Mouse (Mus musculus): ENCODE measurements at regions not wholly inside any gene's neighbourhood (a gene's known extent, or its start where the extent isn't known, plus 50 kb on each side); places are given as distances from the start of the nearest gene placed in this dataset.
A peak's percentile ranks its signal among the peaks of the same experiment; 100 is the strongest.

DNA sequence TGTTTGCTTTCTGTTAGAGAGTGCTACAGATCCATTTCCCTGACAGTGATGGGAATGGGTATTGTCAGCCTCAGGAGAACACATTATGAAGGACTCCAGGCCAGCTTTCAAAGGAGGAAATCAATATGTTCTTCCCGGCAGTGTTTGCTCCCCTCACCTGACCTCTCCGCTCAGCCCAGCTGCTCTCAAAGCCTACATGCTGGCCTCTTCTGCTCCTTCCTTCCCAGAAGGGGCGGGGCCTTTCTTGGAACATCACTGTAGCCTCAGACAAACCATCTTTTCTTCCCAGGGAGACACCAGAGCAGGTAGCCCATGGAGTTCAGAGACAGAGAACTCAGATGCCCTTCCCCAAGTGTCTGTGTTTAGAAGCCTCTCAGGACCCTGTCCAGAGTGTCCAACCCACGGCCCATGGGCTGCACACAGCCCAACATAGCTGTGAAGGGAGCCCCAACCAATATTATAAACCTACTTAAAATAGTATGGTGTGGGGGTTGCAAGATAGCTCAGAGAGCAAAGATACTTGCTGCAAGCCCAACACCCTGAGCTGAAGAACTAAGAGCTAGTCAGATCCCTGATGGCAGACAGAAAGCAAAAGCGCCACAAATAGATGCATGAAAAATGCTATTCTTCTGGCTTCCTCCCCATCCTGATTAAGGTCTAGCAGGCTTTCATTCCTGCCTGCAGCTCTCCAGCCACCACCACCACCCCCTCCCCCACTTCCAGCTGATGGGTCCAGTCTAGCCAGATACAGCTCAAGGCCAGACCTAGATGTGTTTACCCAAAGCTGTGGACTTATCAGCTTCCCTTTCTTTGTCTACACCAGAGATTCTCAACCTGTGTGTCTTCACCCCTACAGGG, 141.8 kb upstream of the Hs6st1 start:
- DNase-seq: peak; percentile 31

DNA sequence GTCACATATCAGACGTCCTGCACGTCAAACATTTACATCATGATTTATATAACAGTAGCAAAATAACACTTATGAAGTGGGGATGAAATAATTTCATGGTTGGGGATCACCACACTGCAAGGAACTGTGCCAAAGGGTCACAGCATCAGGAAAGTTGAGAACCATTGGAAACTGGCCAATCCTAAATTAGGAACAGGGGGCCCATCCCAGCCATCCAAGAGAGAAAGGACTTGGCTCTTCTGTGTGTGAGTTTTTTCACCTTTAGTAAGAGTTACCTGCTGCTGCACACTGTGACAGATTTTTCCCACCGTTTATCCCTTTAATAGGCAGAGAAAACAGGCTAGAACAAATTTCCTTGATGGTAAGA, 141.2 kb upstream of the Hs6st1 start:
- no peak for DNase-seq

DNA sequence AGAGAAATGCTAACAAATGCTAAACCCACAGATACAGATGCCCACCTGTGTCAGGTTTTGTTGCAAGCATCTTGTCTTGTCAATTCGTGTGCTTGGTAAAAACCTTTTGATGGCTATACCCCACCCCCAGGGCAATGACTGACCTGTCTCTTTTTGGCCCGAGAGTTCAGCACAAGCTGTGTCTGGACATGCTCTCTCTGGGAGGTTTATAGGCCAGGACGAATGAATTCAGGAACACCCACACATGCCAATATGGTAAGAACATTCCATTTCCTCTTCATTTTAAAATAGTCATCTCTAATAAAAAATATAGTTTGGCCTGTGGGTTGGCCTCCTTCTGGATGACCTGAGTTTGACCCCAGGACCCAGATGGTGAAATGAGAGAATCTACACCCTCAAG, 137.8 kb upstream of the Hs6st1 start:
- DNase-seq: no peak

DNA sequence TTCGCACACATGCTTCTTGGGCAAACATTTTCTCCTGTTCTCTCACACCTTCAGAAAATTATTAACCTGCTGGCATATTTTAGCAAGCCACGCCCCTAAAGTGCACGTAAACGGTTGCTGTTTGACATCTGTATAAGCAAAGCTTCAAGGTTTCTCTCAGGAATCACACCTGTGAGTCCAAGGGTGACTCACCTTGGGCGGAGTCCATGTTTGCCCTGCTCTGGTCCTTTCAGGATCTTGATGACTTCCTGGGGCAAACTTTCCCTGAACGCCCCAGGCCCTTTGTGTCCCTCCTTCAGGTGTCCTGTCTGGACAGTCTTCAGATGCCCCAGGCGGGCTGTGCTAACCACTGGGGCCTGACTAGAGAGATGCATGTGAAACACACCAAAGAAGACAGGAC, 137.1 kb upstream of the Hs6st1 start:
- DNase-seq: no peak

DNA sequence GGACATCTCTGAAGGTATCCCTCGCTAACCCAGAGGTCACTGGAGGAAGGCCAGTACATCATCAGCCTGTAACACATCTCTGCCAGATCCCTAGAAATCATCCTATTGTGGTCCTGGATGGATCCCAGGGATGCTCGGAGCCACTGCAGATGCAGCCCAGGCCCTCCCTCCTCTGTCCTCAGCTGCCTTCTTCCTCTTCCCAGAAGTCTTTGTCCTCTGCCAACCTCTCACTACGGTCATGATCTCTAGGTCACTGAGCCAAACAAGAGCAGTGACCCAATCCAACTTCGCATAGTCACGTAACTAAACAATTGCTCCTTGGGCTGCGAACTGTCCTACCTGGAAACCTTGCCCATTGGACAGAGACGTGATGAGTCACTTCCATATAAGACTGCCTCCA, 134.7 kb upstream of the Hs6st1 start:
- peak; percentile 19 for DNase-seq

DNA sequence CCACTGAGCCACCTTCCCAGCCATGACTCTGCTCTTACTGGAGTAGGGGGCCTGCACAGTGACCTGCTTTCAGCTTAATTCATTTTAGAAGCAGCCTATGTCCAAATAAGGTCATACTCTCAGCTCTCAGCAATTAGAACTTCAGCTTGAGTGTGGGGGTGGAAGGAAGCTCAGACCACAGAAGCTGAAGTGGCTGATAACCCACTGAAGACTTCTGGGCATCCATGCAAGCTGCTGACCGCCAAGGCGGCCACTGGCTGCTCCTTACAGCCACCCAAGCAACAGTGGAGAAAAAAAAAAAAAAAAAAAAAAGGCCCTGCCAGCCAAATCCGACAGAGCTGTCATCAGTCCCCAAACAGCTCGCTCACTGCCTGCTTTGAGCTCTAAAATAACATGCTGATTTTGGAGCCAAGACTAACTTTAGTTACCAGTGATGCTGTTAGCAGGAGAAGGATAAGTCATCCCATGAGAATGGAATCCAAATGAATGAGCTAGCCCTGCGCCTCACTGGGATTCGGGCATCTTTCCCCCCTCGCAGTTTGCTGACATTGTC, 133.0 kb upstream of the Hs6st1 start:
- DNase-seq: peak; percentile 26

DNA sequence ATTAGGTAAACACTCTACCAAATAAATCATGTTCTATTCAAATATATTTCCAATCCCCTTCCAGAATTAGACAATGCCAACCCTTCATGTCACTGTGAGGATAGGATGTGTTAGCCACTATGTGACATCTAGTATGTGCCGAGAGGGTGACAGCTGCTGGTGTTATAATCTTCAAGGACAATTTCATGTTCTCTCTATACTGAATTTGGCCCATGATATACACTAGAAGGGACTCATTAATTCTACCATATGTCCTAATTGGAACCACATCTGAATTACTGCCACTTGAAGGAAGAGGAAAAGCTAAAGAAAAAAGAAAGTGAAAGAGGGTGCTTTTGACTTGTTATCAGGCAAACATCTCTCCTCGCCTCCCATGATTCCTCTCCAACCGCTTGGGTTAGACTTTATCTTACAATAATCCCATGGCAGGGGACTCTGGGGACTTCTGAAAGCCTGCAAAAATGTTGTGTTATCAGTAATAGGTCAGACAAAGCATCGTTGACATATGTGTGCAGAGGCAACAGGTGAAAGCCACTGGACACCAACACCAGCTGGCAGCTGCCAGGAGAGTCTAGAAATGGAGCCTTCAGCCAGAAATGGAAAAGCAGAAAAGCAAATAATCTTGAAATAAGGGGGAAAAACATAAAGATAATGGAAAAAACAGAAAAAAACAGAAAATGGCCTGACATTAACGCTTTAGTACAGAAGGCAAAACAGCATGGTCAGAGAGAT, 131.7 kb upstream of the Hs6st1 start:
- no peak for DNase-seq

DNA sequence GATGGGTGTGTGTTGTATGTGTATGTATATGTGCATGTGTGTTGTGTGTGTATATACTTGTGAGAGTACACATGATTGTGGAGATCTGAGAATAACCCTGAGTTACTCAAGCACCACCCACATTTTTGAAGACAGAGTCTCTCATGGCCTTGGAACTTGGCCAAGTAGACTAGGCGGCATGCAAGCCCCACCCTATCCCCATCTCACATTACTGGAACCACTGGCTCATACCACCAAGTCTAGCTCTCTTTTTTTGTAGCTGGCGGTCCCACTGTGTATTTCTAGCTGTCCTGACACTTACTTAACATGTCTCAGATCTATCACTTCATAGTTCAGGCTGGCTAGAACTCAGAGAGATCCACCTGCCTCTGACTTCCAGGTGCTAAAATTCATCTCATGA, 128.0 kb upstream of the Hs6st1 start:
- DNase-seq: no peak

DNA sequence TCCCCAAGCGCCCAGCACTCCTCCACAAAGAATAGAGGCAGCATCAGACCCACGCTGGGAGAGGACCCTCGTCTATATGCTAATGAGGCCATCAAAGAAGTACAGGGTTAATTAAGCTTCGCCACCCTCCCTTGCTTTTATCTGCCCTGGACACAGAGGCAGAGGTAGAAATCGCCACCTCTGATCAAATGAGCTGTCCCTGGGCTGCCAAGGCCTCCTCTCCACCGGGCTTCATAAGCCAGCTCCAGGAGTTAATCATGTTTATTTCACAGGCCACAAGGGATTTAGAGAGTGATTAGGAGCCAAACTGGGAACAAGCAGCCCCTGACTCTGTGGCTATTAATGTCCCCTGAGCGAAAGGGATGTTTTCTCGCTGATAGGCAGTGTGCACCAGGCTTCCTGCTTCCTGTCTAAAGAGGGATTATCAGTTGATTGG, 126.5 kb upstream of the Hs6st1 start:
- DNase-seq: no peak

DNA sequence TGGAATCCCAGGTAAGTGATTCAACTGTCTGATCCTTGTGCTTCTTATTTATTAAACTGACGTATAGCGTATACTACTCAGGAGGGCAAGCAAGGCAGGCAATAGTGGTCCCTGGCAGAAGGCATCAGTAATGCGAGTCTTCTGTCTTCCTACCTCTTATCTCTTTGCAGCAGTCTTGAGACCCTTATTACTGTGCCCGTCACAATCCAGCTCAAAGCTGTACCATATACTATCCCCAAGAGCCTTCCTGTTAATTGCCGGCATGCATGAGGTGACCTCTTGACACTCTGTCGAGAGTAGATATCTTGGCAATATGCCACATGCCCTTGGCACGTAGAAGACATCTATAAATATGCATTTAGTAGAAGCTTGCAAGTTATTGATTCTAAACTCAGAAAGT, 126.0 kb upstream of the Hs6st1 start:
- no peak for DNase-seq

DNA sequence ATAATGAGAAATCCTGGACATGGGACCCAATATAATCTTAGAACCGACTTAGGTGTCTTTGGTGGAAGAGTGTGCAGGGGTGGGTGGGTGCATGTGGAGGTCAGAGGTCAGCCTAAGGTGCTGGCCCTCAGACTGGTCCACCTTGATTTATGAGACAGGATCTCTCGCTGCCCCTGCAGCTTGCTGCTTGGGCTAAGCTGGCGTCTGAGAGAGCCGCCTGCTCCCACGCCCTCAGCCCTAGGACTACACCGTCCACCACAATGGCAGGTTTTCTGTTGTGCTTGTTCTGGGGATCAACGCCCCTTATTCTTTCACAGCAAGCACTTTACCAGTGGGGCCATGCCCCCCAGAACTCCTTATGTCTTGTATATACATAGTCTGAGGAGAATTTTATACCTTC, 124.4 kb upstream of the Hs6st1 start:
- no peak for DNase-seq

DNA sequence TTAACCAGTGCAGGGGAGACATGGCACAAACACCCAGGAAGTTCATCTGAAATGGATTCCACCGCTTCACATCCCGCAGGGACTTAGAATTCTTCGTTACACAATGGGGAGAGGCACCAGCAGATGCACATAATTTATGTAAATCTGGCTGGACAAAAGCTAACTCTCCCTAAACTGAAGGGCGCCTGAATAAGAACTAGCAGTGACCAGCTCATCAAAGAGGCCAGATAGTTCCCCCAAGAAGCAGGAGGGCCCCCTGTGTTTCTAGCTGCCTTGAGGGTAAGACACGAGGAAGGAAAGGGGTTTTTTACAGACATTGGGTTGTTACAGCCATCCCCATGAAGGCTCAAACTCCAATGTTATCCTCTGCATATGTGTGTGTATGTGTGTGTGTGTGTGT, 123.8 kb upstream of the Hs6st1 start:
- no peak for DNase-seq

DNA sequence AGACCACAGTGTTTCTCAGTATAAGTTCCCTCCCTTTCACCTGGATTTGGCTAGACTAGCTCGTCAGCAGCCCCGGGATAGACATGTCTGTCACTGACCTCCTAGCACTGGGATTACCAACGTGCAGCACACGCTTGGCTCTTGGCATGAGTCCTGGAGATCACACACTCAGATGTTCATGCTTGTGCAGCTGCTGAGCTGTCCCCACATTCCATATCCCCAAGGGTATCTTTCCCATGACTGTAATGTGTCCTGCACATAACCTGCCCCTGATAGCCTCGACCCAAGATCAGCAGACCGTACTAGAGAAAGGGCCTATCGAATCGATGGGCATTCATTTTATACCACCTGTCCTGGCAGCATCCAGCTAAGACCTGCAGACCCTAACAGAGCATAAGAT, 123.4 kb upstream of the Hs6st1 start:
- DNase-seq: no peak

DNA sequence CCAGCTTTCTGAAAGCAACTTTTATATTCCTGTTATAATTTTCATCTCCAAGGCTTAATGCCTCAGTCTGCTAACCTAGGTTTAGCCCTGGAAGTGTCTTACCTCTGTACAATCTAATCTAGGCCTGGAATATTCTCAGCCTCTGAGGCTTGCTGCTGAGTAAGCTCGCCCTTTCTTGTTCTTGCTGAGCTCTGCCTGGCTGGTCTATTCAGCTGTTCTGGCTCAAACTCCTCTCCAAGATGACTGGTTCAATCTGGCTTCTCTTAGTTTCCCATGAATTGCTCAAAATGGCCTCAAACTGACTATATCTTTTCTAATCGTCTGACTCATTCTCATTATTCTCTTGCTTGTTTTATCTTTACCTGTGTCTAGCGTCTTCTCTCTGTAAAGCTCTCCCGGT, 122.6 kb upstream of the Hs6st1 start:
- DNase-seq: no peak

DNA sequence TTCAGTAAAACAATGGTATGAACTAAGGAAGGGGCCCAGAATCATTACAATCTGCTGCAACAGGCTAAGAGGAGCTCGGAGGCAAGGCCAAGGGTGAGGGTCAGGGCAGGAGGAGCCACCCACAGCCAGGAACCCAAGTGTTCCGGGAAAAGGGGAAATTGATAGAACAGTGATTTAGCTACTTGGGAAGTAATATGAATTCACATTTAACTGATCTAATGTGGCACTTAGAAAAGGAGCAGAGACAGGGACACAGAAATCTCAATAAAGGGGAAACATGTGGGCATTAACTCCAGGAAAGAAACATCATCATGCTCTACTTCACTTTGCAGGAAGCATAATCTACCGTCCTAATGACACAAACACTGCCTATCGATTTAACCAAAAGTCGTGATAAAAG, 120.1 kb upstream of the Hs6st1 start:
- DNase-seq: no peak

DNA sequence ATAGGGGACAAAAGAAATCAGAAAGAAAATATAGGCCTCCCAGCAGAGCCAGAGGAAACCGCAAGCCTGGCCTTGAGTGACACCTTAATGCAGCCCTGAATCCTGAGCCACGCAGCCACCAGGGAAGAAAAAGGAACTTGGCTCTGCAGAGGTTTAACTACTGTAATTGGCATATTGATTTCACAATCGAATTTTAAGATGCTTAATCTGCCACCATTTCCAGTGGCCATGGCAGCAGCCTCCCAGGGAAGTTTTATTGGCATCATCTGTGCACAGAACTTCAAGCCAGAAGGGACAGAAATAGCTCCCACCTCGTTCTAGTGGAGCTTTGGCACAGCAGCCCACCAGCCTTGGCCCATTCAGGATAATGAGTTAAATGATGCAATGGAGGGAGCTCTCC, 117.1 kb upstream of the Hs6st1 start:
- DNase-seq: no peak

DNA sequence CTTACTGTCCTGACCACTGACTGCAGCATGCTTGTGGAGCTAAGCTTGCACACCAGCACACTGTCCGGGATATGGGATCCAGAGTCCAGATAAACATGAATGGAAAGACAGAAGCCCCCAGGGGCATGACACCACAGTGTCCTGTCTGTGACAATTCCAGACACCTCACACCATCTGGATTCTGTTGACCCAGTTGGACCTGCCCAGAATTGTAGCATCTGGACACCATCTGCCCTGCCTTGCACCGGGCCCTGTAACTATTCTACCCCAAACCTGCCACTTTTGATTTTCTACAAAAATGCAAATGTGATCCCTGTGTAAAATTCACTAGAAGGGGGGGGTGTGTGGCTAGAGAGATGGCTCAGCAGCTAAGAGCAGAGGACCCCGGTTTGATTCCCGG, 114.5 kb upstream of the Hs6st1 start:
- DNase-seq: no peak

DNA sequence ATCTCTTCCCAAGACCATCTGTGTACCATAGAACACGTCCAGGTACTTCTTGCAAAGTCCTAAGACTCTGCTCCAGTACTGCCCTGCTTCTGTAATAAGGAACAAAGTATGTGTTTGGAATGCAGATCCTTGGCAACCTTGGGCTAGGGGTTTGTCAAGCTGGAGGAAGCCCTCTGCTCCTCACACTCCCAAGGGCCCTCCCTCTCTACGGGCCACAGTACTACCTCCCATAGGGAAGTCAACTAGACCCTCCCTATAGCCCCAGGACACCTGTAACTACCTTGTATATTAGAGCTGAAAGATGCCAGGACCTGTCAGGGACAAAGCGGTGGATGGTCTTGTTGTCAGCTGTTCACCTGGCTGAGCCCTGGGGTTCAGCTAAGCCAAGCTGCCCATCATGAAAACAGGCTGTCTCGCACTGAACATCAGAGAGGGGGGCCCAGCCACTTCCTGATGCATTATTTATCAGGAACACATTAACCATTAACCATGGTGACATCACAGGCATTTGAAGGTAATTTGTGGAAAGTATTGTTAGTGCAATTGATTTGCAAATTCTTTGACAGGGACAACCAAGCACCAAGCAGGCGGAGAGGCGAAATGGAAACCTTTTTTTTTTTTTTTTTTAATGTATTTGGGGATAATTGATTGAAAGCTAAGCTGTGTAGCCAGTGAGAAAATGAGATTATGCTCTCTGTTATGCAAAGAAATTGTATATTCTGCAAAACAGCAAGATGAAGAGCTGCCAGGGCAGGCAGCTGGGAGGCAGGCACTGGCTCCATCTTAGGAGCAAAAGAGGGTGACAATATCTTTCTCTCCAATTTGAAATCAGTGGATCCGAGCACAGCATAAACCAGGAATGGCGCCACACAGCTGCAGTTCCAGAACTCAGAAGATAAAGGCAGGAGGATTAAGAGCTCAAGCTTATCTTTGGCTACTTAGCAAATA, 110.5 kb upstream of the Hs6st1 start:
- DNase-seq: no peak

DNA sequence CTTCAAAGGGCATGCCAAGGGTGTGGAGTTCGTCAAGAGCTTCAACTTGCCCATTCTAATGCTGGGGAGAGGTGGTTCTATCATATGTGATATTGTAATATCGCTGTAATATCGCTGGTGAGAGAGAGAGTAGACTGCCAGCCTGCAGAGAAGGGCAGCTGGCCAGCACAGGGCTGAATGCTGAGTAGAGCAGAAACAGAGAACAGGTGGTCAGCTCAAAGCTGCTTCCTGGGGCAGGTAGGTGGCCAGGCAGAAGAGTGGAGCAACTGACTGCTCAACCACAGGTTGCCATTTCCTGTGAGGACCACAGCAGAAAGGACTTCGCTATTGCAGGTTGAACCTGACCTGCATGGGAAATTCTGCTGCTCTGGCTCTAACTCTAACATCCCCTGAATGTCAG, 108.5 kb upstream of the Hs6st1 start:
- no peak for DNase-seq

DNA sequence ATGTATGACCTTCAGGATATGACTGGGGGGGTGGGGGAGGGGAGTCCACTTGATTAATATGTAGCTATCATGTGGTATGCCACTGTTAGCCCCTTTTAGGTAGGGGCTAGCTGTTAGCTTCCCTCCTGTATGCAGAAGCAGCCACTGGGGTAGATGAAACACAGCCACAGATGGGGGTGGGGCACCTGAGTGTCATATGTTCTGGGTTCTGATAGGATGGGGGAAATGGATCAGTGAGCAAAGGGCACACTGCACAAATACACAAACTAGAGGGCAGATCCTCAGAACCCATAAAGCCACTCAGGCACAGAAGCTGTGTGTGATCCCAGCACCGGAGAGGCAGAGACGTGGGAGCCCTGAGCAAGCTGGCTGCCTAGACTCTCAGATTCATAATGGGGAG, 107.4 kb upstream of the Hs6st1 start:
- no peak for DNase-seq

DNA sequence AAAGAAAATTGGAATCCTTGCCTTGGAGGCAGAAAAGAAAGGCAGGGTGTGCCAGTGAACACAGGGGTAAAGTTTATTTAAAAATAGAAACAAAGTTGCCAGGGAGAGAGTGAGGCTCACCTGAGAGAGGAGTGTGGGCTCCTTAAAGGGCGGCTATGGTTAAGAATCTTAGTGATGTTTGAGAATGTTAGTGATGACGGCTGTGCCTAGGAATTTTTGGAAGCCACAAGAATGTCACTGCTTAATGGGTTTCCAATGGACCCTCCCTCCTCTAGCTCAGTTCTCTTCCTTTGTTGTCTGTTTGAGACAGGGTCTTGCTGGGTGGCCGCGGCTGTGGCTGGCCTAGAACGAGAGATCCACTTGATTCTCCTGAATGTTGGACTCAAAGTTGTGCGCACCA, 106.3 kb upstream of the Hs6st1 start:
- no peak for DNase-seq

DNA sequence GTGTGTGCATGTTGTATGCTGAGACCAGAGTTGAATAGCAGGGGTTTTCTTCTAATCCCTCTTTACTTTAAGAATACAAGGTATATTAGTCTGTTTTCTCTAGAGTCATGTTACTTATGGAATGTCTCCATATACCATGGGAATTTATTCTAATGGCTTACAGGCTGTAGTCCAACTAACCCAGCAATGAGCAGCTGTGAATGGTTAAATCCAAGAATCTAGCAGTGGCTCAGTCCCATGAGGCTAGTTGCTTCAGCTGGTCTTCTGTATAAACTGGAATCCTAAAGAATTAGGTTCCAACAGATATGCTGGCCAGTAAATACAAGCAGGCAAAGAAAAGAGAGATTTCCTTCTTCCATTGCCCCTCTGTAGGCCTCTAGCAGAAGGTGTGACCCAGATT, 99.7 kb upstream of the Hs6st1 start:
- DNase-seq: no peak

All from gastrocnemius, postnatal 10 days (tissue).